Mouse (Mus musculus) midbrain, embryonic 11.5 days (tissue): Measurements from ENCODE around the gene Arrdc5. TPM values are rescaled to one million over a fixed set of nuclear protein-coding genes. Genes with fewer than 3 reads are reported as not detected.

Experiments used
- ATAC-seq: fragments of 200-750 bp; cut with Nextera tagmentation; 2 replicates; pipeline ENCODE4 v1.8.0; 2017; ENCODE audit warnings: moderate TSS enrichment, moderate library complexity; ENCODE audit not compliant: low FRiP score
- DNase-seq: peaks from one replicate; pipeline ENCODE4 v3.0.0; 2015; ENCODE audit warnings: low spot score; ENCODE audit errors: missing footprints
- H3K27ac ChIP-seq: fragments of 300-500 bp; sonication (generic); 2 replicates; pipeline ENCODE4 v1.5.1; 2014; ENCODE audit warnings: low read depth, low read length
- H3K27me3 ChIP-seq: fragments of 300-500 bp; sonication (generic); 2 replicates; pipeline ENCODE4 v1.6.1; 2014; ENCODE audit warnings: mild to moderate bottlenecking, low read length, moderate library complexity, mixed read lengths; ENCODE audit not compliant: control insufficient read depth, insufficient read depth
- H3K36me3 ChIP-seq: fragments of 300-500 bp; sonication (generic); 2 replicates; pipeline ENCODE4 v1.6.1; 2014; ENCODE audit warnings: mild to moderate bottlenecking, low read length, moderate library complexity, mixed read lengths; ENCODE audit not compliant: control insufficient read depth, insufficient read depth
- H3K4me1 ChIP-seq: fragments of 300-500 bp; sonication (generic); 2 replicates; pipeline ENCODE4 v1.6.1; 2014; ENCODE audit warnings: low read length; ENCODE audit not compliant: control insufficient read depth, insufficient read depth
- H3K4me2 ChIP-seq: fragments of 300-500 bp; sonication (generic); 2 replicates; pipeline ENCODE4 v1.6.1; 2014; ENCODE audit warnings: mild to moderate bottlenecking, moderate library complexity
- H3K4me3 ChIP-seq: fragments of 300-500 bp; sonication (generic); 2 replicates; pipeline ENCODE4 v1.5.1; 2014; ENCODE audit warnings: low read depth, low read length
- H3K9ac ChIP-seq: fragments of 300-500 bp; sonication (generic); 2 replicates; pipeline ENCODE4 v1.6.1; 2014; ENCODE audit warnings: low read length
- H3K9me3 ChIP-seq: fragments of 300-500 bp; sonication (generic); 2 replicates; pipeline ENCODE4 v1.6.1; 2016; ENCODE audit warnings: low read length; ENCODE audit not compliant: control insufficient read depth
- WGBS: fragments of 180-500 bp; shearing (Covaris S2); extraction: QIAGEN DNeasy Blood & Tissue Kit; methylation state at CpG from one replicate; pipeline ENCODE4 v1.1.7; 2014; 5-methylcytosine and 5-hydroxymethylcytosine counted together
- polyA plus RNA-seq: library from polyadenylated mRNA; unstranded; fragments of >200 nt; fragmentation: Nextera tagmentation; extraction: Ambion mirVana; gene quantifications from 2 replicates; pipeline ENCODE4 v1.2.1, GENCODE M21; 2014

Arrdc5 gene
- polyA plus RNA-seq = not detected in 2 replicates

- H3K4me3 ChIP-seq = no peak within 1 kb of the TSS
- no peaks in the 10 kb centered on the region for H3K27me3 ChIP-seq
- no peak within 1 kb of the TSS for H3K27ac ChIP-seq
- H3K9ac ChIP-seq = no peak within 1 kb of the TSS
- WGBS = 91% methylated on average over 9 of the region's 9 CpGs
- no peaks in the 10 kb centered on the region for H3K36me3 ChIP-seq
- H3K9me3 ChIP-seq = no peaks in the 10 kb centered on the region
- no peak within 1 kb of the TSS for H3K4me2 ChIP-seq
- ATAC-seq = no peak
- DNase-seq = no peak
- peaks cover 19% of the 10 kb centered on the region for H3K4me1 ChIP-seq
Measured at GRCm38 (mm10) chr17:56300186-56300585, at the start of gene Arrdc5. Gene Arrdc5, minus strand, starts transcription at chr17:56300286.

DNA sequence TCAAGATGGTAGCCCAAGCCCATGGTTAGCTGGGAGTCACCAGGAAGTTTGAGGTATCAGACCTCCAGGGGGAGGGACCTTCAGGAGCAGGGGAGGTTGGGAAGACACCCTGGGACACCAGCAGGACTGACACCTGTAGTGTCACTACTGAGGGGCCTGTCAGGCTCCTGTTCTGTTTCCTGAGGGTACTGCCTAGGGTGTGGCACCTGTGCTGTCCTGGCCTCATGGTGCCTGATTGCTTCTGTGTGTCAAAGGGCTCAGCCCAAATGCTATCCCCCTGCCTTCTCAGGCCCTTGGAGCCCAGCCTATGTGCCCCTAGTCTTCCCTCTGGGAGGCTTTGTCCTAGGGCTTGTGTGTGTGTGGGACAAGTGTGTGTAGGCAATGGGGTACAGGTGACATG, 48.5 kb upstream of the Arrdc5 start:
- H3K4me2 ChIP-seq = no peak overlapping the region
- H3K4me3 ChIP-seq = no peak overlapping the region
- no peaks in the 10 kb centered on the region; the same call in 1 of the 2 replicates for H3K4me1 ChIP-seq
- H3K27me3 ChIP-seq = no peaks in the 10 kb centered on the region
- DNase-seq (no peak), ATAC-seq (no peak)
- H3K27ac ChIP-seq = no peak overlapping the region
- no peaks in the 10 kb centered on the region for H3K9me3 ChIP-seq
- H3K9ac ChIP-seq = 0 out of 2 replicates have a peak overlapping the region, but pooled peaks have one; percentile 6
- H3K36me3 ChIP-seq = 0 out of 2 replicates have a peak, but pooled peaks cover 2% of the 10 kb centered on the region

DNA sequence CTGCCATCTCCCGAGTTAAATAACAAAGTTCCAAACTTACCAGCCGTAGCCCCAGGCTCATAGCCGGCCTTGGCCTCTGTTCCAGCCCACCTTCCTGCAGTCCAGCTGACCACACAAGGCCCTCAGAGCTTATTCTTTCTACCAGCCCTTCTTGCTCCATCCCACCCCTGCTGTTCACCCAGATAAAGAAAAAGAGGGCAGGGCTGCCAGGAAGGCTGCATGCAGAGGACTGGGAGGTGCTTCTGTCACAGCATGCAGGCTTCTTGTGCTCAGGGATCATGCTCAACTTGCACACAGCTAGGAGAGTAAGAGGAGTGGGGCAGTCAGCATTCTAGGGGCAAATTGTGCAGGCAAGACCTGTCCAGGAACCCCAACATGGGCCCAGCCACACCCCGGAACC, 48.0 kb upstream of the Arrdc5 start:
- DNase-seq (no peak), ATAC-seq (no peak)
- Histone ChIP-seq H3K36me3 (0 out of 2 replicates have a peak, but pooled peaks cover 2% of the 10 kb centered on the region), H3K9ac (no peak overlapping the region), H3K4me2 (no peak overlapping the region), H3K4me3 (no peak overlapping the region), H3K4me1 (no peaks in the 10 kb centered on the region; the same call in 1 of the 2 replicates), H3K9me3 (no peaks in the 10 kb centered on the region), H3K27me3 (no peaks in the 10 kb centered on the region), H3K27ac (no peak overlapping the region)
- 80% methylated on average over 4 of the region's 4 CpGs for WGBS

- WGBS = 77% methylated on average over 2 of the region's 2 CpGs
- H3K36me3 ChIP-seq = no peaks in the 10 kb centered on the region
- no peak overlapping the region for H3K4me2 ChIP-seq
- no peak overlapping the region for H3K27ac ChIP-seq
- ATAC-seq = no peak
- no peaks in the 10 kb centered on the region; the same call in 1 of the 2 replicates for H3K4me1 ChIP-seq
- no peak overlapping the region for H3K4me3 ChIP-seq
- no peaks in the 10 kb centered on the region for H3K27me3 ChIP-seq
- H3K9me3 ChIP-seq = no peaks in the 10 kb centered on the region
- no peak for DNase-seq
- no peak overlapping the region for H3K9ac ChIP-seq
Measured at GRCm38 (mm10) chr17:56345364-56345763, 45.3 kb upstream of the Arrdc5 start.

- WGBS = 94% methylated on average over 3 of the region's 3 CpGs
Measured at GRCm38 (mm10) chr17:56343466-56343865, 43.4 kb upstream of the Arrdc5 start.

GRCm38 (mm10) chr17:56340717-56341116, 40.6 kb upstream of the Arrdc5 start:
- H3K9ac ChIP-seq = no peak overlapping the region
- H3K36me3 ChIP-seq = no peaks in the 10 kb centered on the region
- H3K4me3 ChIP-seq = no peak overlapping the region
- H3K4me1 ChIP-seq = no peaks in the 10 kb centered on the region
- H3K27ac ChIP-seq = no peak overlapping the region
- no peak overlapping the region for H3K4me2 ChIP-seq
- no peaks in the 10 kb centered on the region for H3K9me3 ChIP-seq
- ATAC-seq (no peak), DNase-seq (no peak)
- H3K27me3 ChIP-seq = no peaks in the 10 kb centered on the region

More at GRCm38 (mm10) chr17:56343466-56343865, 43.4 kb upstream of the Arrdc5 start:
- ATAC-seq = no peak
- Histone ChIP-seq H3K4me1 (no peaks in the 10 kb centered on the region; the same call in 1 of the 2 replicates), H3K36me3 (no peaks in the 10 kb centered on the region), H3K9me3 (no peaks in the 10 kb centered on the region), H3K4me2 (no peak overlapping the region), H3K4me3 (no peak overlapping the region), H3K27me3 (no peaks in the 10 kb centered on the region), H3K27ac (no peak overlapping the region), H3K9ac (no peak overlapping the region)
- DNase-seq = no peak

- no peak overlapping the region for H3K9ac ChIP-seq
- no peaks in the 10 kb centered on the region for H3K9me3 ChIP-seq
- no peak overlapping the region for H3K4me2 ChIP-seq
- H3K27me3 ChIP-seq = no peaks in the 10 kb centered on the region
- no peaks in the 10 kb centered on the region for H3K36me3 ChIP-seq
- 59% methylated on average over 4 of the region's 4 CpGs for WGBS
- no peaks in the 10 kb centered on the region for H3K4me1 ChIP-seq
- H3K4me3 ChIP-seq = no peak overlapping the region
- no peak overlapping the region for H3K27ac ChIP-seq
- DNase-seq (no peak), ATAC-seq (no peak; the same call in 1 of the 2 replicates)
Measured at GRCm38 (mm10) chr17:56338909-56339308, 38.8 kb upstream of the Arrdc5 start.

GRCm38 (mm10) chr17:56337791-56338190, 37.7 kb upstream of the Arrdc5 start:
- no peaks in the 10 kb centered on the region for H3K27me3 ChIP-seq
- no peak overlapping the region for H3K4me3 ChIP-seq
- H3K9ac ChIP-seq = no peak overlapping the region
- no peaks in the 10 kb centered on the region for H3K36me3 ChIP-seq
- DNase-seq = no peak
- no peak overlapping the region for H3K4me2 ChIP-seq
- 92% methylated on average over 6 of the region's 6 CpGs for WGBS
- H3K27ac ChIP-seq = no peak overlapping the region
- H3K9me3 ChIP-seq = no peaks in the 10 kb centered on the region
- ATAC-seq = no peak
- no peaks in the 10 kb centered on the region for H3K4me1 ChIP-seq

GRCm38 (mm10) chr17:56337190-56337589, 37.1 kb upstream of the Arrdc5 start:
- H3K9ac ChIP-seq = no peak overlapping the region
- H3K27ac ChIP-seq = no peak overlapping the region
- H3K36me3 ChIP-seq = no peaks in the 10 kb centered on the region
- H3K4me1 ChIP-seq = no peaks in the 10 kb centered on the region
- no peaks in the 10 kb centered on the region for H3K27me3 ChIP-seq
- ATAC-seq (peak; percentile 8; the same call in 1 of the 2 replicates), DNase-seq (peak; percentile 91)
- no peak overlapping the region for H3K4me2 ChIP-seq
- H3K9me3 ChIP-seq = no peaks in the 10 kb centered on the region
- no peak overlapping the region for H3K4me3 ChIP-seq
- 67% methylated on average over 4 of the region's 4 CpGs for WGBS
